Mouse (Mus musculus) liver, embryonic 16.5 days (tissue): ENCODE data around the gene Sncb. TPM values are rescaled to one million over a fixed set of nuclear protein-coding genes. Genes with fewer than 3 reads are reported as not detected.

Experiments
- ATAC-seq: fragments of 200-750 bp; cut with Nextera tagmentation; 2 replicates; pipeline ENCODE4 v1.8.0; 2017; ENCODE audit warnings: low read depth, mild to moderate bottlenecking, moderate number of reproducible peaks, moderate library complexity
- H3K27ac ChIP-seq: fragments of 300-500 bp; sonication (generic); 2 replicates; pipeline ENCODE4 v1.5.1; 2014; ENCODE audit warnings: mild to moderate bottlenecking, low read length
- H3K27me3 ChIP-seq: fragments of 300-500 bp; sonication (generic); 2 replicates; pipeline ENCODE4 v1.6.1; 2014; ENCODE audit warnings: low read depth, low read length, mixed read lengths; ENCODE audit not compliant: control insufficient read depth, insufficient read depth
- H3K36me3 ChIP-seq: fragments of 300-500 bp; sonication (generic); 2 replicates; pipeline ENCODE4 v1.6.1; 2014; ENCODE audit warnings: mild to moderate bottlenecking; ENCODE audit not compliant: control insufficient read depth, insufficient read depth
- H3K4me1 ChIP-seq: fragments of 300-500 bp; sonication (generic); 2 replicates; pipeline ENCODE4 v1.6.1; 2014; ENCODE audit warnings: low read depth, low read length, mixed read lengths; ENCODE audit not compliant: control insufficient read depth
- H3K4me2 ChIP-seq: fragments of 300-500 bp; sonication (generic); 2 replicates; pipeline ENCODE4 v1.6.1; 2014; ENCODE audit warnings: low read depth, low read length, mixed read lengths
- H3K4me3 ChIP-seq: fragments of 300-500 bp; sonication (generic); 2 replicates; pipeline ENCODE4 v1.5.1; 2014; ENCODE audit warnings: low read depth, mild to moderate bottlenecking, low read length
- H3K9ac ChIP-seq: fragments of 300-500 bp; sonication (generic); 2 replicates; pipeline ENCODE4 v1.6.1; 2014; ENCODE audit warnings: low read depth, low read length
- H3K9me3 ChIP-seq: fragments of 300-500 bp; sonication (generic); replicated peaks from 2 replicates; pipeline ENCODE4 v1.6.1; 2016; ENCODE audit warnings: low read length; ENCODE audit not compliant: control insufficient read depth
- WGBS: fragments of 180-500 bp; shearing (Covaris S2); extraction: QIAGEN DNeasy Blood & Tissue Kit; methylation state at CpG from one replicate; pipeline ENCODE4 v1.1.7; 2014; ENCODE audit not compliant: insufficient replicate concordance; 5-methylcytosine and 5-hydroxymethylcytosine counted together
- polyA plus RNA-seq: library from polyadenylated mRNA; unstranded; fragments of >200 nt; fragmentation: Nextera tagmentation; extraction: Ambion mirVana; gene quantifications from 2 replicates; pipeline ENCODE4 v1.2.1, GENCODE M21; 2015

Gene Sncb
- not detected in 2 replicates for polyA plus RNA-seq

GRCm38 (mm10) chr13:54766192-54766768 is at the start of gene Sncb:
Gene Sncb, minus strand, starts transcription at chr13:54766595.
- no peak for ATAC-seq
- Histone ChIP-seq H3K9ac (no peak within 1 kb of the TSS), H3K27me3 (peaks cover 42% of the 10 kb centered on the region), H3K4me3 (peak within 1 kb of the TSS; percentile 16), H3K36me3 (no peaks in the 10 kb centered on the region), H3K27ac (no peak within 1 kb of the TSS), H3K4me2 (peak within 1 kb of the TSS; percentile 17; the same call in 1 of the 2 replicates), H3K9me3 (no peaks in the 10 kb centered on the region), H3K4me1 (no peaks in the 10 kb centered on the region; the same call in 1 of the 2 replicates)
- WGBS = 5% methylated on average over 35 of the region's 35 CpGs

- no peak for ATAC-seq
- whole genome bisulfite sequencing = 67% methylated on average over 9 of the region's 9 CpGs
- H3K36me3 ChIP-seq = no peaks in the 10 kb centered on the region
- H3K9me3 ChIP-seq = no peaks in the 10 kb centered on the region
- H3K27me3 ChIP-seq = no peaks in the 10 kb centered on the region
- H3K9ac ChIP-seq = no peak overlapping the region
- H3K27ac ChIP-seq = no peak overlapping the region
- no peaks in the 10 kb centered on the region for H3K4me1 ChIP-seq
- H3K4me3 ChIP-seq = no peak overlapping the region
- no peak overlapping the region for H3K4me2 ChIP-seq
Observed at GRCm38 (mm10) chr13:54813381-54813780, 47.0 kb upstream of the Sncb start.

GRCm38 (mm10) chr13:54811476-54811875 is 45.1 kb upstream of the Sncb start:
- WGBS = 38% methylated on average over 7 of the region's 7 CpGs
- no peak overlapping the region for H3K4me3 ChIP-seq
- H3K9me3 ChIP-seq = no peaks in the 10 kb centered on the region
- no peak overlapping the region for H3K4me2 ChIP-seq
- H3K27ac ChIP-seq = no peak overlapping the region
- no peak overlapping the region for H3K9ac ChIP-seq
- ATAC-seq = no peak
- no peaks in the 10 kb centered on the region for H3K36me3 ChIP-seq
- no peaks in the 10 kb centered on the region for H3K4me1 ChIP-seq
- H3K27me3 ChIP-seq = no peaks in the 10 kb centered on the region

- Histone ChIP-seq H3K9me3 (no peaks in the 10 kb centered on the region), H3K27me3 (peaks cover 4% of the 10 kb centered on the region; the same call in 1 of the 2 replicates), H3K9ac (no peak overlapping the region), H3K36me3 (no peaks in the 10 kb centered on the region), H3K27ac (no peak overlapping the region), H3K4me3 (no peak overlapping the region), H3K4me1 (no peaks in the 10 kb centered on the region), H3K4me2 (no peak overlapping the region)
- no peak for ATAC-seq
- 53% methylated on average over 12 of the region's 12 CpGs for WGBS
Observed at GRCm38 (mm10) chr13:54808067-54808466, 41.7 kb upstream of the Sncb start.

- Histone ChIP-seq H3K9me3 (no peaks in the 10 kb centered on the region), H3K4me3 (no peak overlapping the region), H3K36me3 (no peaks in the 10 kb centered on the region), H3K4me1 (no peaks in the 10 kb centered on the region), H3K27ac (no peak overlapping the region), H3K4me2 (no peak overlapping the region), H3K27me3 (peaks cover 4% of the 10 kb centered on the region; the same call in 1 of the 2 replicates), H3K9ac (no peak overlapping the region)
- WGBS = 42% methylated on average over 13 of the region's 13 CpGs
- ATAC-seq = no peak
Observed at GRCm38 (mm10) chr13:54806434-54806976, 40.1 kb upstream of the Sncb start.

- Histone ChIP-seq H3K9me3 (no peaks in the 10 kb centered on the region), H3K27me3 (peaks cover 4% of the 10 kb centered on the region; the same call in 1 of the 2 replicates), H3K4me2 (no peak overlapping the region), H3K9ac (no peak overlapping the region), H3K36me3 (no peaks in the 10 kb centered on the region), H3K4me1 (no peaks in the 10 kb centered on the region), H3K4me3 (no peak overlapping the region), H3K27ac (no peak overlapping the region)
- ATAC-seq = no peak
- 37% methylated on average over 21 of the region's 21 CpGs for WGBS
Observed at GRCm38 (mm10) chr13:54805134-54805838, 38.9 kb upstream of the Sncb start.

- Histone ChIP-seq H3K36me3 (no peaks in the 10 kb centered on the region), H3K4me2 (no peak overlapping the region), H3K4me3 (no peak overlapping the region), H3K9ac (no peak overlapping the region), H3K4me1 (no peaks in the 10 kb centered on the region), H3K27ac (no peak overlapping the region), H3K27me3 (peaks cover 4% of the 10 kb centered on the region; the same call in 1 of the 2 replicates), H3K9me3 (no peaks in the 10 kb centered on the region)
- WGBS = 57% methylated on average over 6 of the region's 6 CpGs
- no peak for ATAC-seq
Observed at GRCm38 (mm10) chr13:54803010-54803409, 36.6 kb upstream of the Sncb start.

- no peaks in the 10 kb centered on the region for H3K9me3 ChIP-seq
- no peak for ATAC-seq
- H3K4me1 ChIP-seq = no peaks in the 10 kb centered on the region
- no peaks in the 10 kb centered on the region for H3K27me3 ChIP-seq
- no peak overlapping the region for H3K9ac ChIP-seq
- H3K36me3 ChIP-seq = no peaks in the 10 kb centered on the region
- no peak overlapping the region for H3K27ac ChIP-seq
- 57% methylated on average over 4 of the region's 4 CpGs for WGBS
- H3K4me2 ChIP-seq = no peak overlapping the region
- H3K4me3 ChIP-seq = no peak overlapping the region
Observed at GRCm38 (mm10) chr13:54800206-54800605, 33.8 kb upstream of the Sncb start.

- Histone ChIP-seq H3K4me1 (no peaks in the 10 kb centered on the region), H3K9ac (no peak overlapping the region), H3K4me3 (no peak overlapping the region), H3K4me2 (no peak overlapping the region), H3K36me3 (no peaks in the 10 kb centered on the region), H3K9me3 (no peaks in the 10 kb centered on the region), H3K27ac (no peak overlapping the region), H3K27me3 (no peaks in the 10 kb centered on the region)
- 13% methylated on average over 9 of the region's 9 CpGs for WGBS
- ATAC-seq = no peak
Observed at GRCm38 (mm10) chr13:54799701-54800100, 33.3 kb upstream of the Sncb start.
